Mouse (Mus musculus) layer of hippocampus, adult 9-11 months (tissue): ENCODE results near the gene Pml.
A peak's percentile ranks its signal among the peaks of the same experiment; 100 is the strongest.

Experiments used
- DNase-seq: peaks from one replicate; pipeline ENCODE4 v3.0.0; 2022

Pml gene

GRCm38 (mm10) chr9:58231746-58232145, 17.8 kb downstream of the Pml start:
- DNase-seq = peak; percentile 24

DNA sequence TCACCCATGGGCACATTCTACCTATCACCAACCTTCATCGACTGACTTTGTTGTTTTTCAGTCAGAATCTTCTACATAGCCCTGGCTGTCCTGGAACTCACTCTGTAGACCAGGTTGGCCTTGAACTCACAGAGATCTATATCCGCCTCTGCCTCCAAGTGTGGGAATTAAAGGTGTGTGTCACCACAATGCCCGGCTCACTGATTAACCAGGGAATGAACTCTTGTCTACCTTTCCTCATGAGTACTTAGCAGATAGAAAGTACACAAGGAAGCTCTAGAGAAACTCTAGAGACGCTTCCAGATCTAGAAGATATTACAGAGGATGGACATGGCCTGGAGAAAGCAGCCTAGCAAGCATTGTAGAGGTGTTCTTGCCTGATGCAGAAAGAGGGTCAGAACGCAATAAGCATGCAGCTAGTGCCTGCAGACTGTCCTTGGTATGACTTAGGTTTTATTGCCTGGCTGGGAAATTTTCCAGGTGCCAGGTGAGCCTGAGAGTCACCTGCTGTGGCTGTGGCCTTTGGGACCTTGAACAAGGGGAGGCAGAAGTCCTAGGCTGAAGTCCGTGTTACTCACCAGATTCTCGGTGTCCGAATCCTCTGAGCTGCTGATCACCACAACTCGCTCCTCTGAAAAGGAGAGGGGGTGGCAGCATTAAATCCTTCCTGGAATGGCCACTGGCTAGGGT, 20.7 kb downstream of the Pml start:
- DNase-seq = no peak

DNA sequence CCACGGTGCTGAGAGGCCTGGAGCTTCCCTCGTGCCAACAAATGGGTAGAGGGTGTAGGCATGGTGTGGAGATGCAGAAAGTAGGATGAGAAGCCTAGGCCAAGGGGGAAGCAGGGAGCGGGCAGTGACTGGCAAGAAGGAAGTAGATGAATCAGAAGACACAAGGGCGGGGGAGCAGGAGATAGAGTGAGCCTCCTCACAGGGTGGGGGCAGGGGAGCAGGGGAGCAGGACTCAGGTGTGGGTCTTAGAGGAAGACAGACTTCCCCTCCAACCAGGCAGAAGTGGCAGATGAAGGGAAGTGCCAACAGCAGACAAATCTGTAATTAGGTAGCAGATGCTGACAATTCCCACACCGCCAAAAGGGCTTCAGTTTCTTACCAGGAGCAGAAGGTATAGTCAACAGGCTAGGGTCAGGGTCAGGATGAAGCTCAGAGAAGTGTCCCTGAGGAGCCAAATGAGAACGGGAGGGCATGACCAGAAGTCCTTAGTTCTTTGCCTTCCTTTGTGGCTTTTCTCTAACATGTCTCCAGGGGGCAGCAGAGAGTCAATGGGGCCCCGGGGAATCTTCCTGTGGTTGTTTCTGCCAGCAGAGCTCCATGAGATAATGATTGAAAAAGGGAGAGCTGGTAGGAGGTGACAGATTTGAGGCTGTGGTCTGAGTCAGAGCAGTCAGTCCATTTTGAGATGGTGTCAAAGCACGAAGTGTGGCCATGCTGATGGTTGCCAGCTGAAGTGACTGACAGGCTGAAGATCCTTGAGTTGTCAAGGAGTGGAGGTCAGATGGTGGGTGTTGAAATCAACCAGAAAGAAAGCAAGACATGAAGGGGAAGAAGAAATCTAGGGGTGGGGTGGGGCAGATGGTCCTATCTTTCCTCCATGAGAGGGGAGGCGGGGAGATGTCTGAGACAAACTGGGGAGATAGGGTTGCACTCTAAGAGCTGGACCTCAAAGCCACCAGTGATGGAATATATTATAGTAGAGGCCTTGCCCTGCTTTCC, 23.4 kb downstream of the Pml start:
- DNase-seq = no peak

GRCm38 (mm10) chr9:58224356-58224755, 25.2 kb downstream of the Pml start:
- DNase-seq = no peak

DNA sequence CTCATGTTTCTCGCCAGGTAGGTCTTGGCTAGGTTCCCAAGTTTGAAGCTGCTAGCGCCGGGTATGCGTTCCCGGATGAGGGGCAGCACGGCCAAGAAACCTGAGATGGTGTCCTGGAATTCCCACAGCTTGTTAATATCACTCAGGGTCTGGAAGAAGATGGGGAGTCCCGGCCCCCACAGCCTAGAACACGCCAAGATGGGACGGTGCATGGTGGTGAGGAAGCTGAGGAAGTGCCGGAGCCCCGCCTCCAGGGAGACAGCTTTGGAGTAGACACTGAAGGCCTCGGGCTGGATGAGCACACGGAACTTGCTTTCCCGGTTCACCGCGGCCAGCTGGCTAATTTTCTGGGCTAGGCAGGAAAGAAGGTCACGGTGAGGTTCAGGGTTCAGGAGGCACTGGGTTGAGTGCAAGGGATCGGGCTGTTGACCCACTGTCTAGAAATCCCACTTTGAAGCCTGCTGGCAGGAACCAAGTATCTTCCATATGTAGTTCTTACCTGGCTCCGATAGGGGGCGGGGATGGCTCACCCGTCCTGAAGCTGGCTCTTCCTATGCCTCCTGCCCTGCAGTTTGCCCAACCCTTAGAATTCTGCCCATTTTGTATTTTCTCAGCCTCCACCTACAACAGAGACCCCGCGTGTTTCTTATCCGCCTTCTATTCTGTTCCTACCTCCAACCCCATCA, 29.2 kb downstream of the Pml start:
- no peak for DNase-seq

DNA sequence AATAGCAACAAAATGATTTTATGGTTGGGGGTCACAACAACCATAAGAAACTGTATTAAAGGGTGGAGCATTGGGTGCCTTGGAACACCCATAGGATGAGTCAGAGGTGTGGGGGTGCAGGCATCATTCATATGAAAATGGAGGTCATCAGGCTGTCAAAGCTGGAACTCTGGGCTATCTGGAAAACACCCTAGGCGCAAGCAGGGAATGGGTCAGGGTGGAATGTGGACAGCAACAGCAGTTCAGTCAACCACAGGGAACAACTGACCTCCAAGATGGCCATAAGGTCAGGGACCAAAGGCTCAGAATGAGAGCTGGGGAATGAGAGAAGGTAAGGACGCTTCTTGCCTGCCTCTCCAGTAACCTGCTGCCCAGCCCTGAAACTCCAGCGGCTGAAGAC, 31.0 kb downstream of the Pml start:
- DNase-seq = no peak

DNA sequence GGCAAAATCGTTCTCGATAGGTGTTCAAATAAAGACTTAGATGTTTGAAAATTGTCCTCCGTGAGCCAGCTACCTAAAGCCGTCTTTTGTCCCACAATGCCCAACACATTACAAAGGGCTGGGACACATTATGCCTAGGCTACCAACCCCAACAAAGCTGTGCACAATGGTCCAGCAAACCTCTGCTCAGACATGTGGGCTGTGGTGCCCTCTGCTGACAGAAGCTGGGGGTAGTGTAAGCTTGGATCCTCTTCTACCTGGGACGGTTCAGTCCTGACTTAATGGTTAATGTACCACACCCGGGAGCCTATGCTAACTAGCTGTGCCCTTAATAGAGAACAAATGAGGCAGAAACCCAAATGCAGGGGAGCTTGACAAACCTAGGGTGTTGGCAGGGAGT, 33.2 kb downstream of the Pml start:
- DNase-seq = no peak

GRCm38 (mm10) chr9:58214519-58215180, 34.9 kb downstream of the Pml start:
- no peak for DNase-seq

- DNase-seq = no peak
Observed at GRCm38 (mm10) chr9:58213865-58214264, 35.7 kb downstream of the Pml start.

DNA sequence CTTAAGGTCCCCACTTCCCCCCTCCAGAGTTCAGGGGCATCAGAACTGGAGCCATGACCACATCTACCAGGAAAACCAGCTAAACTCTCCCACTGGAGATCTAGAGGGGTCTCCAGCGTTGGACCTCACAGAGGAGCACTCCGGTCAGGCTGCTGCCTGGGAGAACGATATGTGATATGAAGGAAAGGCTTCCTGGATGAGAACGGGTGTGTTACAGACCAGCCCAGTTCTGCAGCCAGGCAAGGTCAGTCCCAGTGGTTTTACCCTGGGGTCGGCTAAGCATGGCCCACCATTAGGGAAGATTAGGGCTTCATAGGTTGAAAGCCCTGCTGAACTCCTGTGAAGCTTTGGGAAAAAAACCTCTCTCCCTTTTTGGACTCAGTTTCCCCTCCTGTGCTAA, 36.2 kb downstream of the Pml start:
- no peak for DNase-seq

GRCm38 (mm10) chr9:58210304-58210627, 39.3 kb downstream of the Pml start:
- DNase-seq = no peak

DNA sequence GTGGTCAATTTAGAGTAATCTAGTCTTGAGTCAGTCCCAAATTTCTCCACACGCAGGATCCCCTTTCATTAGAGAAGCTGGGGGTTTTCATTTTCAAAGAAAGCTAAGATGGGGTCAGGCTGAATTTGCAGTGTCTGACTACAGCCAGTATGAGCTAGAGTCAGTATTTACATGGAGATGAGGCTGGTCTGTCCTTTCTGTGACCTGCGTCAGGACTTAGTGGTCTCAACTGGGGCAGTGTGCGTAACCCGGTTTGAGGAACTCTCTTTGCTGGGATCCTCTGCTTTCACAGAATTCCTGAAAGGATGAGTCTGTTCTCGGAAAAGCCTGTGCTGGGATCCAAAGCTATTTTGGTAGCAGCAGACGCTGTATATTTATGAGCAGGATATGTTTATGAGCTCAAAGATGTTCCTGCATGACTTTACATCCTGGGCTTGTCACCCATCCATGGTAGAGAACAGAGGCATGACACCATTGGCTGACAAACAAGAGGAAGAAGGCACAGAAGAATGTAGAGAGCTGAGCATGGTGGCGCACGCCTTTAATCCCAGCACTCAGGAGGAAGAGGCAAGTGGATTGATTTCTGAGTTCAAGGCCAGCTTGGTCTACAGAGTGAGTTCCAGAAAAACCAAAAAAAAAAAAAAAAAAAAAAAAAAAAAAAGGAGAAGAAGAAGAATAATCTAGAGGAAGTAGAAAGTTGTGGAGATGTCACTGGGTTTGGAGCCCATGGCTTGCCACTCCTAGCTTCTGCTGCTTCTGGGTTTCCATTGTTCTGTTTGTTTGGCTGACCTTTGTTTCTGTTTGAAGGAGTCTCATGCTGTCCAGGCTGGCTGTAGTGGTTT, 39.9 kb downstream of the Pml start:
- no peak for DNase-seq

GRCm38 (mm10) chr9:58206013-58206412, 43.6 kb downstream of the Pml start:
- DNase-seq = peak; percentile 62

GRCm38 (mm10) chr9:58204448-58205000, 45.1 kb downstream of the Pml start:
- peak; percentile 81 for DNase-seq

DNA sequence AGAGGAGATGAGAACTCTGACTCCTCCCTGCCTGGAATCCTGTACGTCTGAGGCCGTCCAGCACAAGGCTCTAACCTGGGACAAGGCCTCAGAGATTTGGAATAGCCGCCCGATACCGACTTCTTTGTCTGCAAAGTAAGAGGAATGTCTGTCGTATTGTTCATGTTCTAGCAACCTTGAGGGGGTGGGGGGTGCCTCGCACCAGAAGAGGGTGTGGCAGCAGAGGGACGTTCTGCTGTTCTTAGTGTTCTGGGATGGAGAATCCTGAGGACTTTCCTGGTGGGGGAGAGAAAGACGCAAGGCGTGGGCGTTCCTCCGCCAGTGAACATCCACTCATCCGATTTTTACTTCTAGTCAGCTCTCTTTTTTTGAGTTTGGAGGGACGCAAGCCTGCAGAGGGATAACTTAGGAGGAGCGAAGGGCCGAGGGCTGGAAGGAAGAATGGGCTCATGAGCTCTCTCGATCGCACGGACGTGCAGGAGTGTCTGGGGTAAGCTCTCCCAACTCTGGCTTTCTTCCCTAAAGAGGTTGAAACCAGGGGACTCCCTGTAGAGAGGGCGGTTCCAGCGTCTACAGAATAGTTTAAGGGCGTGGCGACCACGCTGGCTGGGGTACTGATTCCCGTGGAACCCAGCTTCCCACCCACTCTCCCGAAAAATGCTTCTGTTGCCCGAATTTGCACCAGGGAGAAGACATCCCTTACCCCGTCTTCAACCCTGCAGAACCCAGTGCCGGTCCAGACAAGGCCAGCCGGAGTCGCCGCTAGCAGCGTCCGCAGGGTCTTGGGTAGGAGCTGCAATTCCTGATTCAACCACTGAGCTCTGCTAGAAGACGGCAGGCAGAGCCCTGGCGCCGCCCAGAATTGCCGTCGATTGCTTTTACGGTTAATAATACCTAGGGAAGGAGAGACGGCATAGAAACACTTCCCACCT, 45.8 kb downstream of the Pml start, which contains the start of the genes Islr and Islr2:
Islr (minus strand) TSS at position 791 of the 932 bp plus-strand sequence.
Islr2 (minus strand) TSS at position 804 of the 932 bp plus-strand sequence.
- DNase-seq = no peak

- no peak for DNase-seq
Observed at GRCm38 (mm10) chr9:58202676-58203453, 46.7 kb downstream of the Pml start.

DNA sequence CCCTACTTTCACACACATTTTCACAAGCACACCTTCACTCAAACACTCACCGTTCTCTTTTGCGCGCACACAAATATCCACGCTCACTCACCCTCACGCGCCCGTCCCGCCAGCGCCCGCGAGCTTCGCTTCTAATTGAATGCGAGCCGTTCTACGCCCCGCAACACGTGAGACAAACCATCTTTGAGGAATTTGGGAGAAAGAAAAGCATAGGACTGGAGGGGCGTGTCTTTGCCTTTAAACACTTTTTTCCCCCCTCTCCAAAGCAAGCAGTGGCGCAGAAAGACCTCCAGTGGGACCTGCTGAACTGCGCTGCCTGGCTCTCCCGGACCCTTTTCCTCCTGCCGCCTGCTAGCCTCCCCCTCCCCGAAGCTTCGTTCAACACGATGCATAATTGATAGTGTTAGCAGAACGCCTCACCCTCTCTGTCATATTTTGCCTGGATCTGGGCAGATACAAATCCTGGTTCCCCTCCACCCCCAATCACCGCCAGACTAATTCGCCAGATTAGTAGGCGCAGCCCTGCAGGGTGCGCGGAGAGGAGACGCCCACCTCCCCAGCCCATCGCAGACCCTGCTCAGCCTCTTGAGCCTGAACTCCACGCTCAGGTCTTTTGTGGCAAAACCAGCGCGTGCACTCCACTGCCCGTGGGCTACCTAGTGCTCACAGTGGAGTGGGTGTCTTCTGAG, 47.6 kb downstream of the Pml start:
- no peak for DNase-seq

DNA sequence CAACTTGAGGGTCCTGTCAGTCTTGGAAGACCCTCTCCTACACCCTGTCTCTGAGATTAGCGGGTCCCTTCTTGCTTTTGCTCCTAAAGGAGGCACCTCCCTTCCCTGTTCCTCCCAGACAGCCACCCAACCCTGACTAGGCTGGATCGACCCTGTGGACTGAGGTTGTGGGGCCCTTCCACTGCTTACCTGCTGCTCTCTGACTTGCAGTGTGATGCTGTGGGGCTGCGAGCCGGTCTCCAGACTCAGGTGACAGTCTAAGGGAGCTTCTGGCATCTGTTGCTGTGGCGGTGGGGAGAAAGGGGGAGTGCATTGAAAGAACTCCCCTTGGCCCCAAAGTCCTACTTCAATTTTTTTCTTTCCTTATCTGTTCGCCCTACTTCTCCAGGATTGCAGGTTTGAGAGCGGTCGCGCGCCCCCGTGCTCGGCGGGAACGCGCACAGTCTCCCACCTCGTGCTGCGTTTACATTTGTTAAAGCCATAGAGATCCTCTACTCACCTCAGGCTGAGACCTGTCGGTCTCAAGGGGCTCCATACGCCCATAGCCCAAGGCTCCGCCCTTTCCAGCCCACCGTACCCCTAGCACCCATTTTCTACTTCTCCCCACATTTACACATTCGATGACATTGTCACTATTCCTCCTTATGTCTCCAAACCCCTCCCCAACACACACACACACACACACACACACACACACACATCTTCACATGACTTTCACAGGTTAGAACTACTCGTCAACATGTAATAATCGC, 48.3 kb downstream of the Pml start:
- no peak for DNase-seq
